Mouse (Mus musculus) adrenal gland, postnatal 14 days (tissue): ENCODE data around the gene Ispd. TPM values are rescaled to one million over a fixed set of nuclear protein-coding genes. Genes with fewer than 3 reads are reported as not detected.

ENCODE experiments used
- DNase-seq: peaks from one replicate; pipeline ENCODE4 v3.0.0; 2021; ENCODE audit warnings: mixed read lengths
- total RNA-seq: library from RNA; stranded (reverse); gene quantifications from 2 replicates; pipeline ENCODE4 v1.2.3, GENCODE M21; 2021

Ispd gene
- total RNA-seq, 1 experiment from 2014 or later: 6.2 TPM

- DNase-seq: no peak
These were observed 182.9 kb downstream of the Ispd start for GRCm38 (mm10) chr12:36564146-36564545.

DNA sequence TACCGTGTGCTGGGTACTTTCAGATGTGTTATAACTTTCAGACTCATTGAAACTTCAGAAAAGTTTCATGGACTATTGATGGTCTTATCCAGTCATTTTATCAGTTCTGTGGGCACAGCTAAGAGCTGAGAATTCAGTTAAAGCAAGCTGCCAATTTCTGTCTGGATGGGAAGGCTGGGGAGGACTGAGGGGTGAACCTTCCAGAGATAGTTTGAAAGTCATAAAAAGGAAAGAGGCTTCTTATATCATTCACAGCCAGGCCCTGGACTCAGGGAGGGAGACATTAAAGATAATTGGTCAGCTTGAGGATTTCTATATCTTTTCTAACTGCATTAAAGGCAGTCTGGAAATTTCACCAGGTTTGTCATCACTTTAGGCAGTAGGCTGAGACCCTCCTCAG is 185.7 kb downstream of the Ispd start:
- DNase-seq: no peak

- DNase-seq: no peak
These were observed 189.3 kb downstream of the Ispd start for GRCm38 (mm10) chr12:36570414-36571095.

GRCm38 (mm10) chr12:36584828-36585227 is 203.6 kb downstream of the Ispd start:
- no peak for DNase-seq

GRCm38 (mm10) chr12:36597539-36598250 is 216.4 kb downstream of the Ispd start:
- no peak for DNase-seq

DNA sequence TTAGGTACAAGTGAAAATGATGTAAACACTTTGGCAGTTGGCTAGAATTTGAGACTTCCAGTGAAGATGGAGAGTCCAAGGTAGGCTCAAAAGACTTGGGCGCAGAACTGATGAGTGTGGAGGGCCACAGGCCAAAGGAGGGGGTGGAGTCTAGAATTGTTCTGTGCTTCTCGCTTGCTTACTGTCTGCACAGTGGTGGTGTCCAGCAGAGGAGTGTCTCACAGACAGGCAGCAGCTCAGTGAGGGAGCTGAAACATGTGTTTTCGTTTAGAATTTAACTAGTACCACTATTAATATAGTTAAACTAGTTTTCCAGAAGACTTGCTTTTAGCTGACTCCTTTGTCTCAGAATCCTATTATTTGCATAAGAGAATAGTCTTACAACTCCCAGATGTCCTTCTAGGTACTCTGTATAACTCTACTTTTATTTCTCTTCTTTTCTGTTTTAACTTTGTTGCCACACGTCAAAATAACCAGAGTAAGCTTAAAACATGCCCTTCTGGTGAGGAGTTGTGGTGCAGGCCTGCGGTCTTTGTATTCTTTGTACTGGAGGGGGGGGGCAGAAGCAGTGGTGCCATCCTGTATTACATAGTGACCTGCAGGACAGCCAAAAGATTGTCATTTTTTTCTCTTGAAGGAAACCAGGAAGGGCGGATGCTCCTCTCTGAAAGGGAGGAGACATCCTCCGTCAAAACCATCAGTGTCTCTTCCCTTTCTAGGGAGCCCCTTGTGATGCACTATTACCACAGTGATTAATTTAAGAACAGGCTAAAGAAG is 240.9 kb downstream of the Ispd start:
- no peak for DNase-seq

DNA sequence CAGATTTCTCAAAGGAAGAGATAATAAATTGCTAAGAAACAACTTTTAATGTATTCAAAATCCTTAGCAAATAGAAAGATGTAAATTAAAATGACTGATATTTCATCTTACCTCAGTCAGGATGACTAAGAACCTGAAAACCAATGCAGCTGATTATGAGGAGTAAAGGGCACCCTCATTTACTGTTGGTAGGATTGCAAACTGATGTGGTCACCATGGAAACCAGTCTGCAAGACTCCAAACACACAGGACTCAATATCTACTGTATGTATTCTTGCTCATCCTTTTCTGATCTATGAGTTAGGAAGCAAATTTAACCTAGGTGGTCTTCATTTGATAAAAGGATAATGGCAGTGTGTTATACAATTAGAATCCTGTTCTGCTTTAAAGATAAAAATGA is 246.0 kb downstream of the Ispd start:
- no peak for DNase-seq

- DNase-seq: no peak
These were observed 251.2 kb downstream of the Ispd start for GRCm38 (mm10) chr12:36632427-36632826.

DNA sequence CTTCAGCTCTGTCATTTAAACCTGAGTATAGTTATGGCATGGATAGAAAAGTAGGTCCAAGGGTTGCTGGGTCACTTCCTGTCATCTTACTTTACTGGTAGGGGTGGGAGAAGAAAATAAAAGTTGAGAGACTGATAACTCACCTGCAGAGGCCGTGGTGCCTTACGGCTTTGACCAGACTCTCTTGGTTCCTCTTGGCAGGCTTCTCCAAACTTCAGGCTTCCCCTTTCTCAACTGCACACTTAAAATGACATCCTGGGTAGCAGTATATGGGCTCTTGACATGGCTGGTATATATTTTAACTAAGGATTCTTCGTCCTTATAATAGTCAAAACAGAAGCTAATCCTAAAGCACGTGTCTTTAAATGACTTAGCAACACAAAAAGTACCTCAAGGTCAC is 266.3 kb downstream of the Ispd start:
- no peak for DNase-seq

DNA sequence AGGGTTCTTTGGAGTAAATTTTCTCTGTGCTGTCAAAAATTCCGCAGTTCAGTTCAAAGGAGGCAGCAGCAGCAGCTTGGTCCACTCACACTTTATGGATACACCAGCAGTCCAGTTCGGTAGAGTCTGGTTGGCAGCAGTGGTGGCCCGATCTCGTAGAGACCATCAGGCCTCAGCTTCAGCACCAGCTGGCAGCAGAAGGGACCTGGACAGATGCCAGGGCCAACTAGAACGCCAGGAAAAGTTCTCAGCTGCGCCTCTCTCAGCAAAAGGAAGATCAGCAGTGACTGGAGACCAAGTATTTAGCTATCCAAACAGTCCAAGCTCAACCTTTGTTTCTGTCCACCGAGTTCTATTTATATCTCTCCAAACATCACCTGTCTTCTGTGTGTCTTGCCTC is 281.2 kb downstream of the Ispd start:
- peak; percentile 14 for DNase-seq

DNA sequence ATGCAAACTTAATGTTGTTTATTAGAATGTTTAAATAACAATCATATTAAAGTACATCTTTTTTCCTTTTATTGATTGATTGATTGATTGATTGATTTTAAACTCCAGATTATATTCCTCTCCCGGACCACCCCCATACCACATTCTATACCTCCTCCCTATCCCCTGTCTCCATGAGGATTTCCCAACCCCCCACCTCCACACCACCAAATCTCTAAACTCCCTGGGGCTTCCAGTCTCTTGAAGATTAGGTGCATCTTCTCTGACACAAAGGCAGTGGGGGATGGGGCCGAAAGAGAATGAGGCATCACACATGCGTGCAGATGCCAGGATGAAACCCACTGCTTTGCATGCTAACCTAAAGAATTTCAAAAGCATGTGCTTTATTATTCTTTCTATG is 283.5 kb downstream of the Ispd start:
- no peak for DNase-seq

DNA sequence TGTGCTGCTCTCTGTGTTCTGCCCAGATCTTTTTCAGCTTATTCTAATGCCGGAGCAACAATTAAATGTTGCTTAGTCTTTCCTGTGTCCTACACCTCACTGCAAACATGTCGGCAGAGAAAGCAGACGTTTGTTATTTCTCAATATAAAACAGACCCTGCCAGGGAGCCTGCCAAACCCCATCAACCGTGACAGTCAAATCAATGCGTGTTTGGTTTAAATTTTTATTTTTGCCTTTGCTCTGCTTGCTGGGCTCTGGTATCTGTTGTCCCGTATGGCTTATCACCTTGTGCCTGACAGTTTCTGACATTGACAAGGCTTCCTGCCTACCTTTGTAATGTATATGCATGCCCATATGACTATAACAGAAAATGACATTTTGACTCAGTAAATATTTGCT is 285.5 kb downstream of the Ispd start:
- DNase-seq: no peak

GRCm38 (mm10) chr12:36670164-36670908 is 289.1 kb downstream of the Ispd start:
- DNase-seq: no peak

DNA sequence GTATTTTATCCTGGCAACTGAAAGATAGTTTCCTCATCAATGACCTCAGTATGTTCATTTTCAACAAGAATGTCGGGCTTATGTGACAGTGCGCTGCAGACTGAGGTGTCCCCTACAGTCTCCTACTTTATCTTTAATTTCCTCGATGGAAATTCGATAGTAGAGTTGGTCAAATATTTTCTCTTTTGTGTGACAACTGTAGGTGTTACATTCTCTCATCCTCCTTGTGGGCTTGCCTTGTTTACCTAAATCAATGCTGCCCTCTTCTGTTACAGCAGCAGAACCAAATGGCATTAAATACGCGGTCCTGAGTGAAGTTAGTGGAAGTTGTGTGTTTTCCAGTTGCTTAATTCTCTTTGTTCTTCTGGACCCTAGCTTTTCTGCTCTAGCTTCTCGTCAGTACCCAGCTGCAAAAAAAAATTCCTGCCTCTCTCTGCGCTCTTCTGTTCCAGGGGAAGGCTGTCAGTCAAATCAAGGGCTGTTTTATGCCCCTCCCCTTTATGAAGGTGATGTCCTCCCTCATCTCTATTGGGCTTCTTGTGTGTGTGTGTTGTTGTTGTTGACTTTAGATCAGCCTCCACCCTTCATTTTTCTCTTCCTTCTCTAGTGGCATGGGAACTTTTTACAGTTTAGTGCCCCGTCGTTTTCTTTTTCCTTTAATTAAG is 289.8 kb downstream of the Ispd start:
- DNase-seq: peak; percentile 10

GRCm38 (mm10) chr12:36674481-36674880 is 293.2 kb downstream of the Ispd start:
- no peak for DNase-seq

DNA sequence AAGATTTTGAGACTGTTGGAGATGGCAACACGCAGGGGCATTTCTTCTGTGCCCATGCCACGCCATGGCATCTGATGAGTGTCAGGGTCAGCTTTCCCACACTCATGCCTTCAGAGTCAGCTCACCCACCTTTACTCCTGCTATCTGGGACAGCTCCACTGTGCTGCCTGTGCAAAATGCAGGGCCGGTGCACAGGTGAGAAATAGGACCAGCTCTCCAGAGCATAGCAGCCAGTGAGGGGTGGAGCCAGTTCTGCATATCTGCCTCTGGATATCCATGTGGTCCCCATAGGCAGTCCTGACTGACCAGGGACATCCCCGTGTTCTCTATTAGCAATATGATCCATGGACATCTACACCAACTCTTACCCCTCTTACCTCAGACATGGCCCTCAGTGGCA is 297.0 kb downstream of the Ispd start:
- DNase-seq: no peak

- DNase-seq: no peak
These were observed 299.7 kb downstream of the Ispd start for GRCm38 (mm10) chr12:36680883-36681505.

- no peak for DNase-seq
These were observed 300.5 kb downstream of the Ispd start for GRCm38 (mm10) chr12:36681779-36682178.

DNA sequence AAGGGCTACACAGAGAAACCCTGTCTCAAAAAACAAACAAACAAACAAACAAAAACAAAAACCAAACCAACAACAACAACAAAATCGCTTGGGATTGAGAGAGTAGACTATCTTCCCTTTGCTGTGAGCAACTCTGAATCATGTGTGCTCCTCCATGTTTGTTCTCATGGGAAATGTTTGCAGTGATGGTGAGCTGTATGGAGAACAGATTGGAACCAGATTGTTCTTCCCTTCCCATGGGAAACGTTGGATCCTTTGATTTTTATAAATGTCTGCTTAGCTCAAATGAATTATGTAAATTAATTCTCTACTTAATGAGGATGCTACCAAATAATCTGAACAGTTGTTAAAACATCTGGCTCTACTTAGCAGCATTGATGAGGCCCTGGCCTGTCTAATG is 312.8 kb downstream of the Ispd start:
- DNase-seq: no peak

- DNase-seq: no peak
These were observed 323.1 kb downstream of the Ispd start for GRCm38 (mm10) chr12:36704380-36704779.

DNA sequence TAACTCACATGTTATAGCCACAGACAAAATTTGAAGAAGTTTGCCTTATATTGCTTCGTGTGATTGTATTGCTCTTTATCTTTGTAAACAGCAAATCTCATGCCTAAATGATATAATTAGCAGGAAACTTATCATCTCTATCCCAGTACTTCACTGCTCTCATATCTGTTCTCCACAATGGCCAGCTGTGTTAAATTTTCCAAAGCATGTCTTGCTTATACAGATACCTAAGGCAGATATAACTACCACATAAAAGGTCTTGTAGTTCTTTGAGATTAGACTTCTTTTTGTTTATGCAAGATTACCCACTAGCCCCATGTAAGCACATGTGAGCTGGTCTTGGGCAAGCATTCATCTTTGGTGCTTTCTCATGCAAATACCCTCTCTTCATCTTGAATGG is 327.6 kb downstream of the Ispd start:
- DNase-seq: no peak
